Mouse (Mus musculus) cerebellum, adult (tissue): ENCODE measurements around the gene Tmed3.
A peak's percentile ranks its signal among the peaks of the same experiment; 100 is the strongest.

Source experiments
- ATAC-seq: cut with Nextera tagmentation; 2 replicates; pipeline ENCODE4 v1.9.2; 2017; ENCODE audit warnings: mild to moderate bottlenecking, moderate library complexity, mixed read lengths; ENCODE audit not compliant: insufficient number of reproducible peaks, low FRiP score, low TSS enrichment

Tmed3 gene

DNA sequence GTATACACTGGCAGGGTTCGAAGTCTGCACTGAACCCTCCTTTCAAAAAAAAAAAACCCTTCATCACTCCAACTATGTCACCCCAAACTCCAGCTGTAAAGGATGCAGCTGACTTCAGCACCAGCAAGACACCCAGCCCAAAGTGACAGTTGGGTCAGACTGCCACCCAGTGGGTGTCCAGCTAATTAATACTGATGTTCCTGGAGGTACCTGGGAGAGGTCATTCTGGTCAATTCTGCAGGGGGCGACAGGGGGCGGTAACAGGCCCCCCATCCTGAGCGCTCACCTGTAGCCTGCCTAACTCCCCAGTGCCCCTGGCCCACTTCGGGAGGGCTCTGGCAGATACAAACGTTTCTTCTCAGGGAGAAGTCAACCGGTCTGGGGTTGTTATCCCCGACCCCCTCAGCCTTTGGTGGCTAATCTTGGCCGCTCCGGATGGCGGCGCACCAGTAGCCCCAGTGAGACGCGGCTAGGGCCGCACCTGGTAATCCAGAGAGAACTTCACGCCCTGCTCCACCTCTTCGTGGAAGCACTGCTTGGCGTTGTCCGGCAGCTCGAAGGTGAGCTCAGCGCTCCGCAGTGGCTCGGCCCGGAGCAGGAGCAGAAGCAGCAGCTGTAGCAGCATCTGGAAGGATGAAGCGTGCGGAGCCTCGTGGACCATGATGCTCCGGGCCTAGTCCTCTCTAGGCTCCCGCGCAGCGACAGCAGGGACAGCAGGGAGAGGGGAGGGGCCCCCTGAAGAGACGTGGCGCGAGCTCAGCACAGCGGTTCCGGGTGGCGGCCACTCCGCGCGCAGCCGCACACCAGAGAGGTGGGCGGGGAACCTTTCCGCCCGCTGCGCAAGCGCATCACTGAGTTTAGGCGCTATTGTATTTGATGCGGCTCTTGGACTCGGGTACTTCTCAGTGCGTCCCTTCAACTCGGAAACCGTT lies at the start of gene Tmed3:
Tmed3 (minus strand) TSS at position 804 of the 932 bp plus-strand sequence.
- ATAC-seq = peak; percentile 95

GRCm38 (mm10) chr9:89740041-89740440 lies 35.2 kb upstream of the Tmed3 start:
- no peak for ATAC-seq

DNA sequence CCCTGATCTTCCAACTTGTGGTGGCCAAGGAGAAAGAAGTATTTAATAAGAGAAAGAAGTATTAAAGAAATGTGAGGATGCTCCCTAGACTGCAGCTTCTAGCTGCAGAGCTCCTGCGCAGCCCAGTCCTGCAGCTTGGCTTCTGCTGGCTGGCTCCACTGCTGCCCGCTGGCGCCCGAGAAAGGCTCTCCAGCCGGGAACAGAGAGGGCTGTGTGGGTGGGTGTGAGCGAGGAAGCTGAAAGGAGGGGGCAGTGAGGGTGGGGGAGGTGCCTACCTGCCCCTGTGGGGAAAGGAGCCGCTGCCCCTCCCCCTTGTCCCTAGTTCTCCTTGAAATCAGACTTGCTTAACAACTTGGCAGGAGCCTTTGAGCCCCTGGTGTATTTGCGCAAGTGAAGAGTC lies 33.4 kb upstream of the Tmed3 start, which contains the start of gene Ankrd34c:
Ankrd34c (minus strand) TSS at position 181 of the 400 bp plus-strand sequence.
- no peak for ATAC-seq

DNA sequence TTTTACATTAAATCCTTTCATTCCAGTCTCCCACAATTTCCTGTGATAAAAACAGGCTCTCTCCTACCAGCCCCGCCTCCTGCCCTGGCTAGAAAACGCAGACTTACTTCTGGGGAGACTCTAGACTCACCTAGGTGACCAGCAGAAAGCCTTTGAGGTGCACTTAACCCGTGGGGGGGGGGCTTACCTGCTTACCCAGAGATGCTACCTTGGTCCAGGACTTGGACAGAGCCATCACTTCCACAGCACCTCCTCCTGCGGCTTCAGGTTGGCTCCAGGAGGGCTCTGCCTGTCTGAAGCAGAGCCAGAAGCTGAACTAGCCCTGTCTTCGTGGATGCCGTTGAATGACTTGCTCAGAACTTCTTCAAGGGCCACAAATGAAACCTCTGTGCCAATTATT lies 33.0 kb upstream of the Tmed3 start:
- ATAC-seq = no peak

- ATAC-seq = no peak
These were observed 32.3 kb upstream of the Tmed3 start for GRCm38 (mm10) chr9:89736932-89737705.

DNA sequence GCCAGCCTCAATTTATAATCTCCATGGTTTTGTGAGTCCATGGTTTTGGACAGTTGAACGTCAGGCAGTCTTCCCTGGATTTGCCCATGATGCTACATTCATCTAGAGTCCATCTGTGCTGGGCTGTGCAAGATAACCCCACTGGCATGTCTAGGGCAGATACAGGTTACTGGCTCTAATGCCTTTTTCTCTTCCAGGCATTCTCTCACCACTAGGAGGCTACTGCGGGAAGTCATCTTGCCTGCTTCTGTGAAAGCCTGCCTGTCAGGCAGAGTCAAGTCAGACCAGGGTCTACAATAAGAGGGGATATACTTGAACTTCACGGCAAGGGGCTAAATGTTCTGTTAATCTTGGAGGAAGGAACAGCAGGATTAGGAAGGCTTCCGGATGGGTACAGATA lies 2.0 kb upstream of the Tmed3 start:
- no peak for ATAC-seq

DNA sequence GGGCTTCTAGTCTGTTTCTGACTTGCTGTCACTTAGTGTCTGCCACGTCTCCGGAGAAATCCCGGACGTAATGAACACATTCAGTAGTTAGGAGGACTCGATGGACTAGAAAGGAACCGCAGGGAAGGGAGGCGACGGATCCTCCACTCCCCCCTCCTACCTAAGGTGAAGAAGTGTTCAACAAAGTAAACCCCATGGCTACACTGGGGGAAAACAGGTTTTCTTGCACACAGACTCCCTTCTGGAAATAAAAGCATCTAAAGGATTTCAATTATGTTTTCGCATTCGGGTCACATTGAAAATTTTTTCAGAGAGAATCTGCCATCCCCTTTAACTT lies 297 bp upstream of the Tmed3 start:
- peak; percentile 45 for ATAC-seq

DNA sequence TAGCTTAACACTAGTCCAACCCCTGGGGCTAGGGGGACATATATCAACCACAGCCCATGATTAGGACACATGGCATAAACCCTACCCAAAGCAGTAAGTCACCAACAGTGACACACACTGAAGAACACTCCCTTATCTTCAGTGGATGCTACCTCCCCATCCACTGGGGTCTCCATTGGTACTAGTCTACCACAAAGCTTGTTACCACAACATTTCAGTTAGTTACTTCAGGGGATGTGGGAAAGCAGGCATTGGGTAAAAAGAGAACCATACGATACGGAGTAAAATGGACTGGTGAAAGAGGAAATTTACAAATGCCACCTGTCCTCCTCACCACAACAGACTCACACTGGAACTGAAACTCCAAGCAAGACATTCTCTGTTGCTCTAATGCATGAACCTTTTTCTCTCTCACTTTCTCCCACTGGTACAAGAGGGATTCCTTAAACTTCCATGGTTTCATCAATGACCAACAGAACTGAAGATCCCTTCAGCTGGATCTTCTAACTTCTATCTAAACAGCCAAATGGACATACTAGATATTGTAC lies 3.9 kb downstream of the Tmed3 start:
- no peak for ATAC-seq

- ATAC-seq = no peak
These were observed 9.7 kb downstream of the Tmed3 start for GRCm38 (mm10) chr9:89695143-89695542.

DNA sequence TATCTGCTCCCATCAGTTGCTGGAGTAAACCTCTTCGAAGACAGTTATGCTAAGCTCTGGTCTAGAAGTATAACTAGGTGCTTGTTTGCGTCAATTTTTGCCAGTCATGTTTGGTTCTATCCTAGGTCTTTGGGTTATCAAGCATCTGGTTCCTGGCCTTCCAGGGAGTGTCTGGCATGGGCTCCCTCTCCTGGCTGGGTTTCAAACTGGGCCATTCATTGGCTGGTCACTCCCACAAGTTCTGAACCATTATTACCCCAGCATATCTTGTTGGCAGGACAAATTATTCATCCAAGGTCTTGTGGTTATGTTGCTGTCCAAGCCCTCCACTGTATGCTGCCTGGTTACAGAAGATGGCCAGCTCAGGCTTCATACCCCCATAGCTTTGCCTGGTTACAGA lies 11.2 kb downstream of the Tmed3 start:
- no peak for ATAC-seq

DNA sequence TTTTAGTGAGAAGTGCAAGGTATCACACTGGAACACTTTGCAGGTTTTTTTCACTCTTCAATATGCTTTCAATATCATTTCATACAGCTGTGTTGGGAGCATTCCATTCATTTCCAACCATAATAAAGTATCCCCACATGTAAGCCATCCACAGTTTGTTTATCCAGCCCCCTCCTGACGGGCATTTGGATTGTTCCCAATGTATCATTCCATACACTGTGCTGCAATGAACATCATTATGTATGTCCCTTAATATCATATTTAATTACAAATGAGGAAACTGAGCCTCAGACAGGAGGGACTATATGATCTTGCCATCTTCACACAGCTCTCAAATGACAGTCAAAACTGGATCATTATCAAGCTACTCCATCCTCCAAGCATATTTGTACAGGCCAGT lies 15.7 kb downstream of the Tmed3 start:
- no peak for ATAC-seq

- ATAC-seq = no peak
These were observed 17.2 kb downstream of the Tmed3 start for GRCm38 (mm10) chr9:89687503-89688226.

- no peak for ATAC-seq
These were observed 18.6 kb downstream of the Tmed3 start for GRCm38 (mm10) chr9:89686262-89686661.

GRCm38 (mm10) chr9:89678974-89679373 lies 25.9 kb downstream of the Tmed3 start:
- no peak for ATAC-seq

DNA sequence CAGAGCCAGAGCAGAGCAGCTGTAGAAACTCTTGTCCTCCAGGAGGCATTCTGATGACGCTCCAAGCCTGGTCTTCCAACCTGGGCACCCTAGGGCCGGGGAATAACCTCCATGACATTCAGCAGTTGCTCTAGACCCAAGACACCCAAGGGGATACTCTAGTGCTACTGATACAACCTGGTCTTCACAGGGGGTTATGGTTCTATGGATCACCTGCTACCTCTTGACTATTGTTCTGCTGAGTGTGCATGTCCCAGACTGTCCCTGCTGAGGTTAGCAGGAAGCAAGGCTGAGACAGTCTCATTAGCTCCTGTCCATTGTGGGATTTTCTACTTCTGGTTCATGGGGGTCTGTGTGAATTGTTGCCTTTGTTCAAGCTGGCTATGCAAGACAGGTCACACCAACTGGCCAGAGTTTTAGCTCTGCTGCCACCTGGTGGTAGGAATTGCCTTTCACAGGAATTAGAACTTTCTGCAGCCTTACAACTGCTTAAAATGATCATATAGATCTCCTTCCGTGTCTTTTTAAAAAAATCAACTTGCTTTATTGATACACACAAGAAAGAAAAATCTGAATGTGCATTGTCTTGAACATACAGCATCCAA lies 30.8 kb downstream of the Tmed3 start:
- ATAC-seq = peak; percentile 36; the same call in 1 of the 2 replicates

DNA sequence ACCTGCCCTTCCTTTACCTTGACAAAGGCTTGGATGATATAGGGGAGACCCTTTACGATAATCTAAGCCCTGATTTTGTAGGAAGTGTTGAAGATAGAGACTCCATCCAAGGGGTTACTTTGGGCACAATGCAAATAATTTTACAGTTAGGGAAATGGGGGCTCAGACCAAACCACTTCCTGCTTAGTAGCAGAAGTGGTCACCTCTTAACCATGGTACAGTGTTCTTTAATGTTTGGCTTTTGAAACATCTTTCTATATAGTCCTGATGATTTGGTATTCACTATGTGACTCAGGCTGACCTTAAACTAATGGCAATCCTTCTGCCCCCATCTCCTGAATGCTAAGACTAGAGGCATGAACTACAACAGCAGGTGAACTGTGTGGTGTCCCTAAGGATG lies 31.5 kb downstream of the Tmed3 start:
- ATAC-seq = no peak

DNA sequence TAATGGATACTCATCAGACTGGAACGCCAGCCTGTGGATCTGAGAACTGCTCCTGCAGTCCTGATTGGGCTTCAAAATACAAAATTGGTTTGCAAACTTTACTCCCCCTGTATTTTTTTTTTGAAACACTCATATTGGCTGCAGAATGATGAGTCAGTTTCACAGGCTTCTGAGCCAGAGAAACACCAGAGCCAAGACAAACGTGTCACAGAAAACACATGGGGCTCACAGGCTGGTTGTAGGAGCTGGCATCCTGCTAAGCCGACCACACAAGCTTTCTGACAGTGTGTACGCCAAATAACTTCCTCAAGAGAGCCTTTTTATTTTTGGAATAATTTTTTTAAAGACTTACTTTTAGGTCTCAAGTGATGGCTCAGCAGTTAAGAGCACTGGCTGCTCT lies 35.0 kb downstream of the Tmed3 start:
- no peak for ATAC-seq

- ATAC-seq = no peak
These were observed 37.4 kb downstream of the Tmed3 start for GRCm38 (mm10) chr9:89667306-89667942.

DNA sequence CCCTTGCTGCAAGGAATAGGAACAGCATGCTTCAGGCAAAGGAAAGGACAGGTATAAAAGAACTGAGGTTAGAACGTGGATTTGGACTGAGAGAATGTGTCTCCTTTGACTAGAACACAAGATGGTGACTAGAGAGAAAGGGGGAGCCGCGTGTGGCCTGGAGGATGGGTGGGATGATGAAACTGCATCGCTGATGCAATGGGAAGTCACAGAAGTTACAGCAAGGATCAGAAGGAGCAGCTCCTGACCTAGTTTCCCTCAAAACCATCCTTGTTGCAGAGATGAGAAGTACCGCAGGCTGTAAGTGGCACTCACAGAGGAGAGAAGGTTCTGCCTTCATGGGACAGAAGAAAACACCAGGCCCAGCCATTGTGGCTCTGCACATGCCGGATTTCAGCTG lies 54.0 kb downstream of the Tmed3 start:
- ATAC-seq = no peak
